Mouse (Mus musculus): ENCODE measurements at regions not wholly inside any gene's neighbourhood (a gene's known extent, or its start where the extent isn't known, plus 50 kb on each side); places are given as distances from the start of the nearest gene placed in this dataset.
A peak's percentile ranks its signal among the peaks of the same experiment; 100 is the strongest.

- Histone ChIP-seq H3K36me3 (ENCODE audit: control insufficient read depth, insufficient read depth) (no peaks in the 10 kb centered on the region), H3K4me2 (ENCODE audit: low read depth, low read length) (no peak overlapping the region), H3K4me1 (ENCODE audit: control insufficient read depth, low read depth, low read length) (no peaks in the 10 kb centered on the region; the same call in 1 of the 2 replicates), H3K27me3 (ENCODE audit: control insufficient read depth, insufficient read depth, low read depth, low read length) (no peaks in the 10 kb centered on the region), H3K9ac (ENCODE audit: low read depth, low read length) (no peak overlapping the region), H3K27ac (ENCODE audit: low read length) (no peak overlapping the region), H3K9me3 (replicated peaks; ENCODE audit: control insufficient read depth, low read length) (no peaks in the 10 kb centered on the region), H3K4me3 (ENCODE audit: low read depth, low read length) (no peak overlapping the region)
- ATAC-seq (ENCODE audit: low read depth), result no peak
- WGBS (ENCODE audit: insufficient replicate concordance), result 23% methylated on average over 6 of the region's 6 CpGs
Observed at GRCm38 (mm10) chr12:25254716-25255115, 157.8 kb upstream of the Id2 start.

- ATAC-seq (ENCODE audit: low read depth), result no peak
- WGBS (ENCODE audit: insufficient replicate concordance), result 67% methylated on average over 6 of the region's 6 CpGs
- Histone ChIP-seq H3K27me3 (ENCODE audit: control insufficient read depth, insufficient read depth, low read depth, low read length) (no peaks in the 10 kb centered on the region), H3K36me3 (ENCODE audit: control insufficient read depth, insufficient read depth) (no peaks in the 10 kb centered on the region), H3K9ac (ENCODE audit: low read depth, low read length) (no peak overlapping the region), H3K9me3 (replicated peaks; ENCODE audit: control insufficient read depth, low read length) (no peaks in the 10 kb centered on the region), H3K4me3 (ENCODE audit: low read depth, low read length) (no peak overlapping the region), H3K4me2 (ENCODE audit: low read depth, low read length) (no peak overlapping the region), H3K4me1 (ENCODE audit: control insufficient read depth, low read depth, low read length) (no peaks in the 10 kb centered on the region; the same call in 1 of the 2 replicates), H3K27ac (ENCODE audit: low read length) (0 out of 2 replicates have a peak overlapping the region, but pooled peaks have one; percentile 20)
Observed at GRCm38 (mm10) chr12:25252776-25253510, 156.0 kb upstream of the Id2 start.

- Histone ChIP-seq H3K9ac (ENCODE audit: low read depth, low read length) (no peak overlapping the region), H3K27me3 (ENCODE audit: control insufficient read depth, insufficient read depth, low read depth, low read length) (no peaks in the 10 kb centered on the region), H3K9me3 (replicated peaks; ENCODE audit: control insufficient read depth, low read length) (no peaks in the 10 kb centered on the region), H3K27ac (ENCODE audit: low read length) (peak overlapping the region; percentile 53; the same call in 1 of the 2 replicates), H3K36me3 (ENCODE audit: control insufficient read depth, insufficient read depth) (no peaks in the 10 kb centered on the region), H3K4me2 (ENCODE audit: low read depth, low read length) (no peak overlapping the region), H3K4me3 (ENCODE audit: low read depth, low read length) (no peak overlapping the region), H3K4me1 (ENCODE audit: control insufficient read depth, low read depth, low read length) (no peaks in the 10 kb centered on the region; the same call in 1 of the 2 replicates)
- no peak for ATAC-seq (ENCODE audit: low read depth)
- 18% methylated on average over 4 of the region's 4 CpGs for WGBS (ENCODE audit: insufficient replicate concordance)
Observed at GRCm38 (mm10) chr12:25251411-25252171, 154.7 kb upstream of the Id2 start.

GRCm38 (mm10) chr12:25250881-25251280, 153.9 kb upstream of the Id2 start:
- no peak overlapping the region for H3K4me2 ChIP-seq (ENCODE audit: low read depth, low read length)
- whole genome bisulfite sequencing (ENCODE audit: insufficient replicate concordance), result 54% methylated on average over 3 of the region's 3 CpGs
- ATAC-seq (ENCODE audit: low read depth), result no peak
- H3K27me3 ChIP-seq (ENCODE audit: control insufficient read depth, insufficient read depth, low read depth, low read length), result no peaks in the 10 kb centered on the region
- no peak overlapping the region for H3K27ac ChIP-seq (ENCODE audit: low read length)
- no peak overlapping the region for H3K4me3 ChIP-seq (ENCODE audit: low read depth, low read length)
- no peaks in the 10 kb centered on the region for H3K9me3 ChIP-seq (replicated peaks; ENCODE audit: control insufficient read depth, low read length)
- no peak overlapping the region for H3K9ac ChIP-seq (ENCODE audit: low read depth, low read length)
- H3K4me1 ChIP-seq (ENCODE audit: control insufficient read depth, low read depth, low read length), result no peaks in the 10 kb centered on the region; the same call in 1 of the 2 replicates
- no peaks in the 10 kb centered on the region for H3K36me3 ChIP-seq (ENCODE audit: control insufficient read depth, insufficient read depth)

GRCm38 (mm10) chr12:25248681-25249366, 151.9 kb upstream of the Id2 start:
- WGBS (ENCODE audit: insufficient replicate concordance), result 65% methylated on average over 13 of the region's 13 CpGs
- Histone ChIP-seq H3K27me3 (ENCODE audit: control insufficient read depth, insufficient read depth, low read depth, low read length) (no peaks in the 10 kb centered on the region), H3K4me2 (ENCODE audit: low read depth, low read length) (no peak overlapping the region), H3K9me3 (replicated peaks; ENCODE audit: control insufficient read depth, low read length) (no peaks in the 10 kb centered on the region), H3K4me3 (ENCODE audit: low read depth, low read length) (no peak overlapping the region), H3K36me3 (ENCODE audit: control insufficient read depth, insufficient read depth) (no peaks in the 10 kb centered on the region), H3K27ac (ENCODE audit: low read length) (no peak overlapping the region), H3K4me1 (ENCODE audit: control insufficient read depth, low read depth, low read length) (no peaks in the 10 kb centered on the region; the same call in 1 of the 2 replicates), H3K9ac (ENCODE audit: low read depth, low read length) (no peak overlapping the region)
- no peak for ATAC-seq (ENCODE audit: low read depth)

GRCm38 (mm10) chr12:25246566-25246965, 149.6 kb upstream of the Id2 start:
- Histone ChIP-seq H3K4me3 (ENCODE audit: low read depth, low read length) (no peak overlapping the region), H3K36me3 (ENCODE audit: control insufficient read depth, insufficient read depth) (no peaks in the 10 kb centered on the region), H3K9ac (ENCODE audit: low read depth, low read length) (no peak overlapping the region), H3K4me2 (ENCODE audit: low read depth, low read length) (no peak overlapping the region), H3K9me3 (replicated peaks; ENCODE audit: control insufficient read depth, low read length) (no peaks in the 10 kb centered on the region), H3K4me1 (ENCODE audit: control insufficient read depth, low read depth, low read length) (no peaks in the 10 kb centered on the region; the same call in 1 of the 2 replicates), H3K27ac (ENCODE audit: low read length) (no peak overlapping the region), H3K27me3 (ENCODE audit: control insufficient read depth, insufficient read depth, low read depth, low read length) (no peaks in the 10 kb centered on the region)
- ATAC-seq (ENCODE audit: low read depth), result no peak
- 70% methylated on average over 7 of the region's 7 CpGs for WGBS (ENCODE audit: insufficient replicate concordance)

GRCm38 (mm10) chr12:25245661-25246060, 148.7 kb upstream of the Id2 start:
- no peaks in the 10 kb centered on the region for H3K36me3 ChIP-seq (ENCODE audit: control insufficient read depth, insufficient read depth)
- no peak overlapping the region for H3K4me2 ChIP-seq (ENCODE audit: low read depth, low read length)
- H3K27ac ChIP-seq (ENCODE audit: low read length), result no peak overlapping the region
- H3K9me3 ChIP-seq (replicated peaks; ENCODE audit: control insufficient read depth, low read length), result no peaks in the 10 kb centered on the region
- H3K9ac ChIP-seq (ENCODE audit: low read depth, low read length), result no peak overlapping the region
- no peak overlapping the region for H3K4me3 ChIP-seq (ENCODE audit: low read depth, low read length)
- no peaks in the 10 kb centered on the region for H3K4me1 ChIP-seq (ENCODE audit: control insufficient read depth, low read depth, low read length)
- no peak for ATAC-seq (ENCODE audit: low read depth)
- H3K27me3 ChIP-seq (ENCODE audit: control insufficient read depth, insufficient read depth, low read depth, low read length), result no peaks in the 10 kb centered on the region
- WGBS (ENCODE audit: insufficient replicate concordance), result 66% methylated on average over 5 of the region's 5 CpGs

- WGBS (ENCODE audit: insufficient replicate concordance), result 68% methylated on average over 5 of the region's 5 CpGs
- Histone ChIP-seq H3K27me3 (ENCODE audit: control insufficient read depth, insufficient read depth, low read depth, low read length) (no peaks in the 10 kb centered on the region), H3K4me2 (ENCODE audit: low read depth, low read length) (no peak overlapping the region), H3K9me3 (replicated peaks; ENCODE audit: control insufficient read depth, low read length) (no peaks in the 10 kb centered on the region), H3K4me1 (ENCODE audit: control insufficient read depth, low read depth, low read length) (no peaks in the 10 kb centered on the region; the same call in 1 of the 2 replicates), H3K27ac (ENCODE audit: low read length) (no peak overlapping the region), H3K36me3 (ENCODE audit: control insufficient read depth, insufficient read depth) (no peaks in the 10 kb centered on the region), H3K9ac (ENCODE audit: low read depth, low read length) (no peak overlapping the region), H3K4me3 (ENCODE audit: low read depth, low read length) (no peak overlapping the region)
- ATAC-seq (ENCODE audit: low read depth), result no peak
Observed at GRCm38 (mm10) chr12:25245251-25245650, 148.3 kb upstream of the Id2 start.
